Mouse (Mus musculus) neutrophil, adult 5-6 weeks (primary cell): ENCODE data around the gene Pgghg. TPM values are rescaled to one million over a fixed set of nuclear protein-coding genes. Genes with fewer than 3 reads are reported as not detected.
A peak's percentile ranks its signal among the peaks of the same experiment; 100 is the strongest.

ENCODE experiments used
- ATAC-seq: fragments of 151-379, 151-347 bp; 2 replicates; pipeline ENCODE4 v1.8.0; 2017; ENCODE audit warnings: mild to moderate bottlenecking, moderate TSS enrichment; ENCODE audit not compliant: insufficient number of reproducible peaks, poor library complexity, low FRiP score, severe bottlenecking; ENCODE audit errors: extremely low read depth
- total RNA-seq: library from RNA; stranded (forward); fragments of 200-1000 nt; gene quantifications from 2 replicates; pipeline ENCODE4 v1.2.3, GENCODE M21; 2017

Gene Pgghg
- total RNA-seq = 15.0 and 17.9 TPM in 2 replicates

DNA sequence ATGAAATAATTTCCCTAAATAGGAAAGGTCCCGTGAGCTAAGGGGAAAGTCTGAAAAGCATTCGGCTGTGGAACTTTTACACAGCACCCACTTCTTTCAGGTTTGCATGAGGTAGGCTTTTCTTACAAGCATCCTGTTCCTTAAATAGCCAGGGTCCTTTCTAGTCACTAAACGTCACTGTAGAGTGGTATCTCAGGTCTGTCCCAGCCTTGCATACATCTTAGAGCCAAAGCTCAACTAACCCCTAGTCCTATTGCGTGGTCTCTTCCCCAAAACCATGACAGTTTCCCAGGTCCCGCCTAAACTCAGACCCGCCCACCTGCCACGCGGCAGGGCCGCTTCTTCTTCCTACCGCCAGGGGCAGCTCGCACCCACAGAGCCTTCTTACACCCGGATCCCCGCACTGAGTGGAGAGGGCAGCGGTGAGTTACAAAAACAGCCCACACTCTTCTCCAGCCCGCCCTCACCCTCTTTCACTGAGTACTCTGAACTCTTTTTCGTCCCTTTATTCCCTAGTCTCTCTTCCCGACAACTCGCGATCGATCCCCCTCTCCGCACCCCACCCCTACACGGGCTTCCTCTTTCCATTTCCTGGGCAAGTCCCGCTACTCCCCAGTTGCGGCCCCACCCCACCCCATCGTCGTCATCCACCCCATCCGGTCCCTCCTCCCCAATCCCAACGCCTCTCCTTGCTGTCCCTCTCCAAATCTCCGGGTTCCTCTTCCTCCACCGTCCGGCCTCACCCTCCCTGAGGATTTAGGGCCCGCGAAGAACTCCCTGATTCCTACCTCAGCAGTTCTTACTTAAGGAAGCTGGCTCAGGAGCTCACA, at the start of gene Pgghg:
Pgghg (plus strand) TSS at position 170 of the 830 bp plus-strand sequence.
- ATAC-seq = peak; percentile 82

DNA sequence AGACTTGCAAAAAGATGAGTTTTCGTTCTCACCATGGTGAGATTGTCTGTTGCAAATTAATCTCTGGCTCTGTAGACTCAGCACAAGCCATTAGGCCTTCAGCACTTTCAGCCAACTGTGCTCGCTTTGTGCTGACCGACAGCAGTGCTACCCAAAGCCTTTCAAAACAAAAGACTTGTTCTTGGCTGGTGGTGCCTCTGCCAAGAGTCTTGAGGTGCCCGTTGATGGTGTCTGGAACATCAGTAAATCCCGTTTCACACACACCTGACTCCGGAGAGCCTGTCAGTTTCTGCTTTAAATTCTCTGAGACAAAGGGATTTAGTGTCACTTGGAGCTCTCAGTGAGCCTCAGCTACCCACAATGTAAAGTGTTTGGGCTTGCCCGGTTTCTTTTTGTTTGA, 47.2 kb upstream of the Pgghg start:
- ATAC-seq = no peak

GRCm38 (mm10) chr7:140894611-140895010, 46.6 kb upstream of the Pgghg start:
- ATAC-seq = no peak

DNA sequence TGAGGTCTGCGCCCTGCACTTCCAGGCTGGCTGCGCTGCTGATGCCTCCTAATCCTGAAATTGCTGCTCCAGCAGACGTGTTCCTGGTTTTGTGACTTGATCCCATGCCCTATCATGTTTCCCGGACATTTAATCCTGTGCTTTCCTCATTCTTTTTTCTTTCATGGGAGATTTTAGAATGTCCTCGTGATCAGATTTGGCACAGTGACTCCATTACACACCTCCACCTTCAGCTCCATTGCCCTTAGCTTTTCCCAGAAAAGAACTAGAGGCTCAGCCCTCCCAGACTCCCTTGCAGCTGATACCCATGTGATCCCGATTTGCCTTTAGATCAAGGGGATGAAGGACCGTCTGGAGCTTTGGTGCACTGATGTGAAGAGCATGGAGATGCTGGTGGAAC, 43.3 kb upstream of the Pgghg start:
- ATAC-seq = no peak

- ATAC-seq = no peak
Observed at GRCm38 (mm10) chr7:140899121-140899520, 42.1 kb upstream of the Pgghg start.

DNA sequence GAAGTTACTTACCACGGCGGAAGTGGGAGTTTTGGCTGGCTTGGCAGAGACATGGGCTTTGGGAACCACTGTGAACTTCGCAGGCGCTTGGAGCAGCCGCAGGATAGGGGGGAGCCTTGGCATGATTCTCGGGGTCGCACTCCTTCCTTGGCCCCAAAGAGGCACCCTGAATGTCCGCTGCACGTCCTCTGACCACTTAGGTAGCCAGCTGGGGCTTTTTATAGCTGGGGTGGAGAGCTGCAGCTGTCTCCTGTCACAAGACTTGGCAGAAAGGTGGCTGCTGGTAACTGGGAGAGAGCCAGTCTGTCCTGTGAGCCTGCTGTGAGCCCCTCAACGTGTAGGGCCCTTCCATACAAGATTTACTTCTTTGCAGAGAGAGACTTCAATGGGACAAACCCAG, 41.0 kb upstream of the Pgghg start, which contains the start of gene Cox8b:
Cox8b (minus strand) TSS at position 227 of the 400 bp plus-strand sequence.
- no peak for ATAC-seq

DNA sequence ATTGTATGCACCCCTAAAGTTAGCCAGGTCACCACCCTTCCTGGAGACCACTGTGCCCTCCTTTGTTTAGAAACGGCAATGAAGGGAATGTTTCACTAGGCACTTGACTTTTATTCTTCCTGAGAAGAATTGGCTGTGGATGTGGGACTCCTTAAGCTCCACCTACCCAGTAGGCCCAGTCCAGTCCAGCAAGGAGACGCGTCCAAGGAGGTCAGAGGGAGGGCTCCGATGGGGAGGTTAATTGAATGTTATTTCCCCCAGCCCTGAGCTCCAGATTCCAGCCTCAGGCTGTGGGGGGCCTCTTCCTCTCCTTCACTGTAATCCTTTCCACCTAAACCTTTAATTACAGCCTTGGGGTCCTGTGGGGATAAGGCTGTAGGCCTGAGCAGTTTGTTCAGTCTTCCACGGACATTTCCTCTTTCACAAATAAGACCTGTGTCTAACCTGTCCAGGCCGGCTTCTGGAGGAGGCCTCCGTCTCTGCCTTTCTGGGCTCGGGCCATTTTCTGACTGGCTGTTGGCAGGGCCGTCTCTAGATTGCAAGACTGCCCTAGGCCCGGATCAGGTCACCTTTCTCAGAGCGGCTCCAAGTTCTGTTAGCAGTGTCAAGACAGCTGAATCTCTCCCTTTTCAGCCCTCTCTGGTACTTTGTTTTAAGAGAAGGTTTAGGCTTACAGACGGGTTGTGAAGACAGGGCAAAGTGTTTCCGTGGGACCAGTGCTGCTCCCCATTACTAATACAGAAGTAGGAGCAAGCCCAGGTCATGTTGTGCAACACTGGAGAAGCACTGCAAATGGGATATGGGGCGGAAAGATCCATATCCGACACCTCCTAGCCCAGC, 38.9 kb upstream of the Pgghg start:
- no peak for ATAC-seq

GRCm38 (mm10) chr7:140903212-140903611, 38.0 kb upstream of the Pgghg start:
- peak; percentile 53 for ATAC-seq

DNA sequence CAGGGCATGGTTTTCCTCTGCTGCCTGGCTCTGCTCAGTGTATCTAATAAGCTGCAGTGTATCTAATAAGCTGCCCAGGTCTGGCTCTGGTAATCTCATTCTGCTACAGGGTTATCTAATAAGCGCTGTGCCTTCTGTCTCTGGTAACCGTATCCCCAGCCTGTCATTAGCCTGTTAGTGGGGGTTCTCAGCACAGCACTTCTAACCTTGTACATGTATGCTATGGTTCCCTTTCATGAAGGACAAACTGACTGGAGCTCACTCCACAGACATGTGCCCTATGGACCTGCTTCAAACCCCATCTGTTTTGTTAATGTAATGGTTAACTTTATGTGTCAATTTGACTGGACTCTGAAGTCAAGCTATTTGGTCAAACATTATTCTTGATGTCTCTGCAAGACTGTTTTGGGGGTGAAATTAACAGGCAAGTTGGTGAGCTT, 35.5 kb upstream of the Pgghg start:
- ATAC-seq = no peak

GRCm38 (mm10) chr7:140907131-140907530, 34.1 kb upstream of the Pgghg start:
- ATAC-seq = no peak

DNA sequence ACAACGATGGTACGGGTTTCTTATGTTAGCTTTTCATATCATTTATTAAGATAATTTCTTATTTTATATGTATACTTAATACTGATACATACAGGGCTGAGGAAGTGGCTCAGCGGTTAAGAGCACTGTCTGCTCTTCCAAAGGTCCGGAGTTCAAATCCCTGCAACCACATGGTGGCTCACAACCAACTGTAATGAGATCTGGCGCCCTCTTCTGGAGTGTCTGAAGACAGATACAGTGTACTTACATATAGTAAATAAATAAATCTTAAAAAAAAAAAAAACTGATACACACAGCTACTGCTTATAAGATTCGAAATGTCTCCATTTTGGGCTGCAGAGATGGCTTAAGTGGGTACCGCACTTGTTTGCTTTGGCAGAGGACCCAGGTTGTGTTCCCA, 33.5 kb upstream of the Pgghg start:
- no peak for ATAC-seq

GRCm38 (mm10) chr7:140908181-140908580, 33.0 kb upstream of the Pgghg start:
- no peak for ATAC-seq

GRCm38 (mm10) chr7:140908634-140909107, 32.5 kb upstream of the Pgghg start:
- ATAC-seq = peak; percentile 84

DNA sequence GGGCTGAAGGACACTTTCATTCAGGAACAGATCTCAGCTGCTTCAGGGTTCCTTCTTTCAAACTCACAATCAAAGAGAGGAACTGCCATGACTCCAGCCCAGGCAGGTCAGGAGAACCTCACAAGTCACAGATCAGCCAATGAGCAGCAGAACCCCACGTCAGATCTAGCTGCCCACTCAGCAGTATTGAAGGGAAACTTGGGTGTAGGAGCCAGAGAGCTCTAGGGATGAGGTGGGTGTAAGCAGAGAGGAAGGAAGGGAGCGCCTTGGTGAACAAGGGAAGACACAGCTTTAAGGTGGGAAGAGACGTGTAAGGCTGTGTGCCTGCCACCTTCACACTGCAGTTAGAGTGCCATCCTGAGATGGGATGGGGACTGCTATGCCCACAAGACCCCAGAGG, 28.9 kb upstream of the Pgghg start:
- ATAC-seq = no peak

DNA sequence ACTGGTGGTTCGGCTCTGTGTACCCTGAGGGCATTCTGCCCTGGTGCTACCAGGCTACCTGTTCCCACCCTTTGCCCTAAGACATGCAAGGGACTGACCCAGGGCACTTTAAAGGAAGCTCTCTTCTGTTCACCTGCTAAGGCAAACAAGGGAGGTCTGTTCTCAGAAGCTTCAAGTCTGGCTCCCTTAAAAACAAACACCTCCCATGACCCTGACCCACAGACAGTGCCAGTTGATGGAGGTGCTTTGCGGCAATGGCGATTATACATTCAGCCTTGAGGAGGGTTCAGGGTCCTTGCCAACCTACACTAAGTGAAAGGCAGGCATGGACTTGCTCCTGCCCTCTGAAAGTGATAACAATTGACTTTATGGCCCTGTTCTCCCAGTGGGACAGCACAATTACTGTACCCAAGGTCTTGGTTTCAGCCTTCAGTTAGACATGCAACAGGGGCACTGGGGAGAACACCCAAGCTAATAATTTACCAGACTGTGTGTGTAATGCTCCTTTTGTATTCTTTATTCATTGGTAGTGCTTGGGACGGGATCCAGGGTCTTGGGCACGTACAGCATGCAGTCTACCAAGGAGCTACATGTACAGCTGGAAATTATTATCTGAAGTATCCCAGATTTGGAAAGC, 28.2 kb upstream of the Pgghg start:
- ATAC-seq = no peak

DNA sequence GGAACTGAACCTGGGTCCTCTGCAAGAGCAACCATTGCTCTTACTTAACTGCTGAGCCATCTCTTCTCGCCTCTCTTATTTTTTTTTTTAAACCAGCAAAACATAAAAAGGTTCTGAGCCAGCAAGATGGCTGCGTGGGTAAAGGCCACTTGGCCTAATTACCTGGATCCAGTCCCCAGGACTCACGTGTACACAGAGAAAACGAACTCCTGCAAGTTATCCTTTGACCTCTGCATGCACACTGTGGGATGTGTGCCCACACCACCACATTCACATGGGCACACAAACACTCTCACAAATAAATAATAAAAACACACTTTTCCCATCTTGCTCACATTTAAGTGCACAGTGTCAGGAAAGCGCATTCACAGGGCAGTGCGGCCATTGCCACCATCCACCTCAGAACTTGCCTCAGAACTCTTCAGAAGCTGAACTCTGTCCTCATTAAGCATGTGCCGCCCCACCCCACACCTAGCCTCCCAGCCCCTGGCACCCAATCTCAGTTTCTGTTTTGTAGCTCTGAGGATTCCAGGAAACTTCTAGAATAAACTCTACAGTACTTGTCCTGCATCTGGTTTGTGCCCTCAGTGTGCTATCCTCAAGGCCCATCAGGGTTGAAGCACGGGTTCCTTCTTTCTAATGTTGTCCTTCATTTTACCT, 27.0 kb upstream of the Pgghg start:
- no peak for ATAC-seq

- no peak for ATAC-seq
Observed at GRCm38 (mm10) chr7:140919911-140920310, 21.3 kb upstream of the Pgghg start.

GRCm38 (mm10) chr7:140920418-140921029, 20.7 kb upstream of the Pgghg start, which contains the start of gene Nlrp6:
TSS of gene Nlrp6 (plus strand) at chr7:140920902.
- ATAC-seq = no peak
